Mouse (Mus musculus): ENCODE data around the gene Tsg101.

DNA sequence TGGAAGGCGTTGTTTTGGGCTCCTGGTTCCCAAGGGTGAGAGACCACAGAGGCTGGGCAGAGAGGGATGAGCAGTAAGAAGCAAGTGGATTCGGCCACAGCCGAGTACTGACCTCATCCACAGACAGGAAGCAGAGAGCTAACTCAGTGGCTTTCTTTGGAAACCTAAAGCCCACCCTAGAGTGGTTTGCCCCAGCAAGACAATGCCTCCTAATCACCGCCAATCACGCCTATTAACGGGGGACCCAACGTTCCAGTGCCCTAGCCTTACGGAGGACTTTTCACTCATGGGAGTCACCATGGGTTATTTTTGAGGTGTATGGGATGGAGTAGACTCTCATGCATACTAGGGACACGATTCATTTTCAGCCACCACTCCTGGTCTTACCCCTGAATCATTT, 66.4 kb downstream of the Tsg101 start:
- no peak for TF ChIP-seq POLR2A (IDR thresholded peaks at IDR 0.05; ENCODE audit: borderline replicate concordance, low read depth, low read length)
- TF ChIP-seq CTCF (IDR thresholded peaks at IDR 0.05; ENCODE audit: low read depth, low read length): no peak

Data from bone marrow macrophage, adult 2 months (primary cell).